Mouse (Mus musculus) neural tube, embryonic 12.5 days (tissue): Measurements from ENCODE around the gene Tmco3. TPM values are rescaled to one million over a fixed set of nuclear protein-coding genes. Genes with fewer than 3 reads are reported as not detected.

Source experiments
- ATAC-seq: fragments of 200-750 bp; cut with Nextera tagmentation; 2 replicates; pipeline ENCODE4 v1.8.0; 2017; ENCODE audit warnings: low read depth, mild to moderate bottlenecking, moderate TSS enrichment, moderate library complexity; ENCODE audit not compliant: low FRiP score
- H3K27ac ChIP-seq: fragments of 300-500 bp; sonication (generic); 2 replicates; pipeline ENCODE4 v1.5.1; 2016
- H3K27me3 ChIP-seq: fragments of 300-500 bp; sonication (generic); replicated peaks from 2 replicates; pipeline ENCODE4 v1.6.1; 2016; ENCODE audit warnings: mild to moderate bottlenecking
- H3K36me3 ChIP-seq: fragments of 300-500 bp; sonication (generic); 2 replicates; pipeline ENCODE4 v1.6.1; 2016; ENCODE audit warnings: mild to moderate bottlenecking
- H3K4me1 ChIP-seq: fragments of 300-500 bp; sonication (generic); 2 replicates; pipeline ENCODE4 v1.6.1; 2016
- H3K4me2 ChIP-seq: fragments of 300-500 bp; sonication (generic); replicated peaks from 2 replicates; pipeline ENCODE4 v1.6.1; 2016; ENCODE audit warnings: mild to moderate bottlenecking
- H3K4me3 ChIP-seq: fragments of 300-500 bp; sonication (generic); 2 replicates; pipeline ENCODE4 v1.5.1; 2016
- H3K9ac ChIP-seq: fragments of 300-500 bp; sonication (generic); 2 replicates; pipeline ENCODE4 v1.6.1; 2016; ENCODE audit warnings: mild to moderate bottlenecking
- H3K9me3 ChIP-seq: fragments of 300-500 bp; sonication (generic); 2 replicates; pipeline ENCODE4 v1.6.1; 2016; ENCODE audit warnings: mild to moderate bottlenecking
- WGBS: fragments of 180-500 bp; shearing (Covaris S2); methylation state at CpG from one replicate; pipeline ENCODE4 v1.1.7; 2016; 5-methylcytosine and 5-hydroxymethylcytosine counted together
- polyA plus RNA-seq: library from polyadenylated mRNA; unstranded; fragments of >200 nt; fragmentation: Nextera tagmentation; extraction: Ambion mirVana; gene quantifications from 2 replicates; pipeline ENCODE4 v1.2.1, GENCODE M21; 2016

Gene Tmco3
- polyA plus RNA-seq, result 45.8 and 51.5 TPM in 2 replicates

DNA sequence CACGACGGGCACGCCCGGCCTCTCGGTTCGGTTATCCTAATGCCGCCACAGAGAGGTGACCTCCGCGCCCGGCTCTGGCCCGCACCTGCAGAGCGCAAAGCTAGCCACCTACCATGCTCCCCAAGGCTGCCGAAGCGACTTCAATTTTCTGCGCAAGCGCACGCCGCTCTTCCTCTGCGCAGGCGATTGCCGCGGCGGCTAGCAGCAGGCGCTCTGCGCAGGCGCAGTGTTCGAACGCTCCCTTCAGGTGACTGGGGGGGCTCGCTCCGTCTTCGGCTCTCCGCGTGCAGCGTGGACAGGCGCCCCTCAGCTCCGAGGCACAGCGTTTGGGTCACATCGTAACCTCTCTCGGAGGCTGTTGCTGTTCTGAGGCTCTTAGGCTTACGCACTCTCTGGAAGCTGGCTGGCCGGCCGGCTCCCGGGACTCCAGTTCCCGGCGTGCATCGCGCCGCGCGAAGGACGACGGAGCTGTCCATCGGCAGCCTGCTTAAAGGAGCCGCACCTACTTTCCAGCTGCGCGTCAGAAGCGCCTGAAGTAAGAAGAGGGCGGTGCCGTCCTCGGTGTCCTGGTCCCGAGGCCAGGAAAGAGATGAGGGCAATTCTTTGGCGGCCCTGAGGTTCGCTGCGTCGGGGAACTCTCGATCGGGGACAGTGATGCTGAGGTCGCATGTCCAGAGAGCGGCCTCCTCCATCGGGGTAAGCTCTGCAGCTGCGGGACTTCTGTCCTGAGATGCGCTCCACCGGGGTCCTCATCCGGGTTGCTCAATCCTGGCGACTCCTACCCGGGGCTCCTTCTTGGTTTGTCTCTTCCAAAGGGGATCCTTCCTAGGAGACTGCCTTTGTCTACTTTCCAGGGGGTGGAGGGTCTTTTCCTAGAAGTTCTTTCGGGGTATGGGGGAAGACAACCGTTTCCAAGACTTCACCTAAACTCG lies at the start of gene Tmco3, which contains the start of gene Dcun1d2:
Gene Tmco3 (plus strand): TSS at position 499 of the 932 bp plus-strand sequence.
Gene Dcun1d2 (minus strand): TSS at position 440 of the 932 bp plus-strand sequence.
- whole genome bisulfite sequencing, result under 1% methylated on average over 79 of the region's 79 CpGs
- Histone ChIP-seq H3K4me2 (peak within 1 kb of the TSS; percentile 94), H3K27ac (peak within 1 kb of the TSS; percentile 65; the same call in 1 of the 2 replicates), H3K9ac (peak within 1 kb of the TSS; percentile 74), H3K4me1 (peaks cover 16% of the 10 kb centered on the region), H3K36me3 (peaks cover 12% of the 10 kb centered on the region; the same call in 1 of the 2 replicates), H3K9me3 (no peaks in the 10 kb centered on the region), H3K4me3 (peak within 1 kb of the TSS; percentile 81), H3K27me3 (no peaks in the 10 kb centered on the region)
- ATAC-seq, result peak; percentile 91

DNA sequence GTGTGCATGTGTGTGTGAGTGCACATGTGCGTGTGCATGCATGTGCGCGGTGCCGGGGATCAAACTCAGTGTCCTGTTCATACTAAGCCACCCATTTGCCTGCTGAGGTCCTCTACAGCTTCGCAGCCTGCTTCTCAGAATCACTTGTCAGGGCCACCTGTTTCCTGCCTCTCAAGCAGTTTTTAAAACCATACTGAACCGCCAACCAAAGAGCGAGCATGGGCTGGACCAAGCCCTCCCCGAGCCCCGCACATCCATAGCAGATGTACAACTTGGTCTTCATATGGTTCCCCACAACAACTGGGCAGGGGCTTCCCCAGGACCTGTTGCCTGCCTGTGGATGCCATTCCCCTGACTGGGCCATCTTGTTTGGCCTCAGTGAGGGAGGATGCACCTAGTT lies 47.9 kb upstream of the Tmco3 start:
- Histone ChIP-seq H3K9ac (no peak overlapping the region), H3K36me3 (no peaks in the 10 kb centered on the region), H3K9me3 (no peaks in the 10 kb centered on the region), H3K27me3 (no peaks in the 10 kb centered on the region), H3K4me1 (no peaks in the 10 kb centered on the region), H3K4me2 (no peak overlapping the region), H3K27ac (no peak overlapping the region), H3K4me3 (no peak overlapping the region)
- WGBS, result 91% methylated on average over 9 of the region's 9 CpGs
- ATAC-seq, result no peak

DNA sequence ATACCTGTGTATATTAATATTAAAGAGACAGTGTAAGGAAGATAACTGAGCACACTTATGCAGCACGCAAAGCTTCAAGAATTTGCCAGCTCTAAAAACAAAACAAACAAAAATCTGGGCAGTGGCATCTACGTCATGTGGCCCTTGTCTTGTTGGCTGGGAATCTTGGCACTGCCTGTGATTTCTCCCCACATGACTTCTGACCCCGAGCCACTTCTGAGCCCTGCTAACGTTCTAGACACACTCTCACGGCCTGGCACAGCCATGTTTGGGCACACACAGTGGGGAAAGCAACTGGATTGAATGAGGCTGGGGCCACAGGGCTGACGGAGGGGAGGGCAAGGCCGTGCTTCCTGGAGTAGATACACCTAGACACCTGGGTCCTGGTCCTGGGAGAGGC lies 47.3 kb upstream of the Tmco3 start:
- Histone ChIP-seq H3K27me3 (no peaks in the 10 kb centered on the region), H3K9ac (no peak overlapping the region), H3K4me1 (no peaks in the 10 kb centered on the region), H3K9me3 (no peaks in the 10 kb centered on the region), H3K4me2 (no peak overlapping the region), H3K4me3 (no peak overlapping the region), H3K27ac (no peak overlapping the region), H3K36me3 (no peaks in the 10 kb centered on the region)
- 83% methylated on average over 7 of the region's 7 CpGs for WGBS
- ATAC-seq, result no peak

DNA sequence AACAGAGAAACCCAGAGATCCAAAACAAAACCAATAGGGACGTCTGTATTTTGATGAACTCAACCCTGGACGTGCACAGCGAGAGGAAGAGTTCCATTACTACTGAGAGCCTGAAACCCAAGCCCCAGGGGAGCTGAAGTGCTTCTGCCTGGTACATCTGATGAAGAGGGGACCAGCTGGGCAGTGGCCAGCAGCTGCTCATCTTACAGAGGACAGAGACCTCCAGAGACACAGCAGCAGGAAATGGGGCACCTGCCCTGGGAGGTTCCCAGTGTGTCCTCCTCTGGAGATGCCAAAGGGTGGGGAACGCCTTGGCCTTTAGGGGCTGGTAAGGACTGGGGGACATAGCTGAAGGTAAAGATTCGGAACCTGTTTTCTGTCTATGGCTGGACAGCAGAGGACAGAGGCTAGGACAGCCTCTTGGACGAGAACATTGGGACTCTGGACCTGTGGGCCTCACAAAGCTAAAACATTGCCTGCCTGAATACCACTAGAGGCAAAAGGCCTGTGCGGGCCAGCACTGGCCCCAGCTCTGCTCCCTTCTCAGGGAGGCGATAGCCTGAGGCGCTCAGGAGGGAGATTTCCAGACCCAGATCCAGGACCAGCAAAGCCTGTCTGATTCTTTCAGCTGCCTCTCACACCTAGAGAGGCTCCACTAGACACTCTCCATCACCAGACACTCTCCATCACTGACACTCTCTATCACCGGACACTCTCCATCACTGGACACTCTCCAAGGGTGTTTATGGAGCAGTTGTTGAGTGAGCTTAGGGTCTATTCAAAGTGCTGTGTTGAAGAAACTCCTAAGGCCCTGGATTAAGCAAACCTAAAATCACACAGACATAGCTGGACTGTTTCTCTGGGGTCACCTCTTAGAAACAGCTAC lies 44.8 kb upstream of the Tmco3 start:
- ATAC-seq, result no peak
- Histone ChIP-seq H3K9ac (no peak overlapping the region), H3K9me3 (no peaks in the 10 kb centered on the region), H3K4me3 (no peak overlapping the region), H3K4me1 (no peaks in the 10 kb centered on the region), H3K36me3 (no peaks in the 10 kb centered on the region), H3K4me2 (no peak overlapping the region), H3K27ac (no peak overlapping the region), H3K27me3 (no peaks in the 10 kb centered on the region)
- 86% methylated on average over 10 of the region's 10 CpGs for WGBS

DNA sequence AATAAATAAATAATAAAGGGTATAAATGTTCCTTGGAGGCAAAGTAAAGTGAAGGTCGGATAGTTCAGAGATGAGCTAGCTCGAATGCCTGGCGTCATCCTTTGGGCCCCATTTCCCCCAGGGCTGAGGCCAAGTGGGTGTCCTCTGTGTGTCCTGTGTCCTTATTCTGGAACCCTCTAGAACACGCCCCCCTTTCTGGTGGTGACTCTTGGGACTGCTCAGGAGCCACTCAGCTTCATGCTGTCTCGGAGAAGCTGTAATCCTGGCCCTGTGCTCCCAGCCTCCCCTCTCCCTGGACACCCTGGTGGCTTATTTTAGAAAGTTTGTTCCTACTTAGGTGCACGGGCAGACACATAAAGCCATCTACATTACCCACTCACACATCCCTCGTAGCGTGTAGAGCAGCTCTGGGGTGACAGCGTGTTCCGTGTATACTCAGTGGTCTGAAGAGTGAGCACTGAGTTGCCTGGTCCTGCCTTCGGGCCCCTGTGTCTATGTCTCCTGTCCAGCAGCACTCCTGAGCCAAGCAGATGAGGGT lies 43.6 kb upstream of the Tmco3 start:
- Histone ChIP-seq H3K27ac (no peak overlapping the region), H3K4me3 (no peak overlapping the region), H3K9ac (no peak overlapping the region), H3K4me1 (no peaks in the 10 kb centered on the region), H3K4me2 (no peak overlapping the region), H3K27me3 (no peaks in the 10 kb centered on the region), H3K36me3 (no peaks in the 10 kb centered on the region), H3K9me3 (no peaks in the 10 kb centered on the region)
- WGBS, result 90% methylated on average over 11 of the region's 11 CpGs
- ATAC-seq, result no peak

DNA sequence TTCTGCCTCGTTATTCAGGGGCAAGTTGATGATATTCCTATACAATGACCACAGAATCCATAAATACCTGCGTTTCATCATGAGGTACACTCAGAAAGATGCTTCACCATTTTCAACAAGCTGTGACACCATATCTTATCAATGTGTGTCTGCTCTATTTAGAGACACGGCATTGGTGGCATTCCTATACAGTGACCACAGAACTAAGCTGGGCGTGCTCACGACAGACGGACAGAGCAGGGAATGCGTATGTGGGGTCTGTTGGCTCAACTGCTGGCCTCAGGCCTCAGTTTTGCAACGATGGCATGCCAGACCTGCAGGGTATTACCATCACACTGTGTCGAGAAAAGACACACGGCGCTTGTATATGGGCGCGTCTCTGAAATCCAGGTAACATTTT lies 35.2 kb upstream of the Tmco3 start:
- WGBS, result 90% methylated on average over 13 of the region's 13 CpGs
- Histone ChIP-seq H3K27me3 (no peaks in the 10 kb centered on the region), H3K36me3 (peaks cover 20% of the 10 kb centered on the region), H3K9ac (no peak overlapping the region), H3K4me3 (no peak overlapping the region), H3K4me2 (no peak overlapping the region), H3K4me1 (no peaks in the 10 kb centered on the region; the same call in 1 of the 2 replicates), H3K27ac (no peak overlapping the region), H3K9me3 (no peaks in the 10 kb centered on the region)
- no peak for ATAC-seq

GRCm38 (mm10) chr8:13253413-13253812 lies 34.6 kb upstream of the Tmco3 start:
- Histone ChIP-seq H3K36me3 (peaks cover 22% of the 10 kb centered on the region), H3K9me3 (no peaks in the 10 kb centered on the region), H3K27ac (no peak overlapping the region), H3K4me1 (no peaks in the 10 kb centered on the region; the same call in 1 of the 2 replicates), H3K27me3 (no peaks in the 10 kb centered on the region), H3K4me2 (no peak overlapping the region), H3K9ac (no peak overlapping the region), H3K4me3 (no peak overlapping the region)
- WGBS, result 82% methylated on average over 5 of the region's 5 CpGs
- ATAC-seq, result no peak

DNA sequence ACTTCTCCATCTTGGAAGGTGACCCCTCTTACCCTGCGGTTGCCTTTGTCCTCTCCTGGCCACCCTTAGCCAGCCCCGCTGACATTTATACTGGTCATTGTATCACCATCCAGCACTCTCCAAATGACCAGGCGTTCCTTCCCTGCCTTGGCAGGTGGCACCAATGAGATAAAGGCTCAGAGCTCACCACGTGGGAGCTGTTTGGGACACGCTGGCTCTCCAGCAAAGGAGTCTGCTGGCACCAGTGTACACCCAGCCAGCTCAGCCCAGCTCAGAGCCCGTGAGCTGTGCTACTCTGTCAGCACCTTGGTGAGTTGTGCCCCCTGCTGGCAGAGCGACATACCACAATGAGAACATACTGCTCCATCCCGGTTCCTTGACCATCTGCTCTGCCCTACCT lies 34.0 kb upstream of the Tmco3 start, which contains the start of gene Adprhl1:
Gene Adprhl1 (minus strand): TSS at position 144 of the 400 bp plus-strand sequence.
- ATAC-seq, result no peak
- Histone ChIP-seq H3K4me3 (no peak within 1 kb of the TSS), H3K4me2 (no peak within 1 kb of the TSS), H3K9ac (no peak within 1 kb of the TSS), H3K36me3 (peaks cover 28% of the 10 kb centered on the region), H3K27me3 (no peaks in the 10 kb centered on the region), H3K9me3 (no peaks in the 10 kb centered on the region), H3K27ac (no peak within 1 kb of the TSS), H3K4me1 (no peaks in the 10 kb centered on the region; the same call in 1 of the 2 replicates)
- WGBS, result 36% methylated on average over 8 of the region's 8 CpGs

DNA sequence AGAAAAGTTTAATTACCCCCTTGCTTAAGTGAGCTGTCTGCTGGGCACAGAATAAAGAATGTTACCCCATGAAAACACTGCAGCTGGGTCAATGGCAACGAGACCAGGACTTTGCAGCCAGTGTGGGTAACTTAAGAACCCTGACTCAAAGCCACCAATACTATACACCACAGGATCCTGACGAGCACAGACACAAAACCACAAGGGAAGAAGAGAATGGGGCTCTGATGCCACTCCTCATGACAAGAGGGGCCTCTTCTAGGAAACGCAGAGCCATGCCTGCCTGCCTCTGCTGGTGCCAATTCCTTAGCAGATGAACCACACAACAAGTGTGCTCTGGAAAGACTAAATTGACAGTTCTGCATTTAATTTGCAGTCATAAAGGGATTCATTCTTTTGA lies 24.6 kb upstream of the Tmco3 start:
- no peak overlapping the region for H3K9ac ChIP-seq
- H3K27me3 ChIP-seq, result no peaks in the 10 kb centered on the region
- ATAC-seq, result no peak
- H3K9me3 ChIP-seq, result no peaks in the 10 kb centered on the region
- WGBS, result 68% methylated on average over 3 of the region's 3 CpGs
- H3K27ac ChIP-seq, result no peak overlapping the region
- no peaks in the 10 kb centered on the region for H3K4me1 ChIP-seq
- no peak overlapping the region for H3K4me2 ChIP-seq
- peaks cover 27% of the 10 kb centered on the region for H3K36me3 ChIP-seq
- H3K4me3 ChIP-seq, result no peak overlapping the region

DNA sequence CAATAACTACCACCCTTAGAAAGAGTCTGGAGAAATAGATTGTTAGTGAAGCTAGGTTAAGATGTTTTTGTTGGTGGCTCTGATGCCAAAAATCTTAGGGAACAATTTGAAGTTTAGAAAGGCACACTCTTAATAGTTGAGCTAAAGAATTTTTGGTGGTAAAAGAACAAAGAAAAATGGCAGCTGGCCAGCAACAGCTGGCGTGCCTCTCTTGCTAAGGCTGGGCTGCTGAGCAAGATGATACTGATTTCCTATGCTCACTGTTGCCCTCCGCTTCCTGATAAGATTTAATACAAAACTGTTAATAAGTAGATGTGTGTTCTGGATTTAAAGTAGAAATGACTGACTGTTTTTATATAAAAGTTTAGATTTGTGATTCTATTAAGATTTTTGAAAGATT lies 20.4 kb upstream of the Tmco3 start:
- Histone ChIP-seq H3K4me3 (no peak overlapping the region), H3K27ac (no peak overlapping the region), H3K9ac (no peak overlapping the region), H3K9me3 (no peaks in the 10 kb centered on the region), H3K4me2 (no peak overlapping the region), H3K4me1 (no peaks in the 10 kb centered on the region), H3K27me3 (no peaks in the 10 kb centered on the region), H3K36me3 (peaks cover 36% of the 10 kb centered on the region)
- WGBS, result 84% methylated on average over 2 of the region's 2 CpGs
- no peak for ATAC-seq

- H3K4me2 ChIP-seq, result no peak overlapping the region
- no peak overlapping the region for H3K9ac ChIP-seq
- peaks cover 34% of the 10 kb centered on the region for H3K36me3 ChIP-seq
- H3K9me3 ChIP-seq, result no peaks in the 10 kb centered on the region
- ATAC-seq, result no peak
- H3K4me3 ChIP-seq, result no peak overlapping the region
- H3K4me1 ChIP-seq, result no peaks in the 10 kb centered on the region
- no peaks in the 10 kb centered on the region for H3K27me3 ChIP-seq
- H3K27ac ChIP-seq, result no peak overlapping the region
- WGBS, result 91% methylated on average over 5 of the region's 5 CpGs
Observed at GRCm38 (mm10) chr8:13272834-13273233, 15.2 kb upstream of the Tmco3 start.
